Mouse (Mus musculus): ENCODE measurements around the gene Elovl3. TPM values are rescaled to one million over a fixed set of nuclear protein-coding genes. Genes with fewer than 3 reads are reported as not detected.
"Not testable (repeated sequence)": the region's sequence is repeated elsewhere in the genome, so short reads cannot be mapped to it uniquely, and the experiment has no call there.

The Elovl3 gene
- polyA plus RNA-seq, 1 experiment: not detected

- Histone ChIP-seq H3K27ac (ENCODE audit: insufficient read depth, low read depth, low read length) (no peak overlapping the region), H3K4me1 (ENCODE audit: control insufficient read depth, insufficient read depth, low read length) (no peaks in the 10 kb centered on the region), H3K4me3 (ENCODE audit: insufficient read depth, low read length) (no peak overlapping the region)
- TF ChIP-seq POLR2A (IDR thresholded peaks at IDR 0.05; ENCODE audit: borderline replicate concordance, low read depth, low read length): no peak
- TF ChIP-seq CTCF (IDR thresholded peaks at IDR 0.05; ENCODE audit: low read depth, low read length): no peak
Observed at GRCm38 (mm10) chr19:46104187-46104557, 27.5 kb upstream of the Elovl3 start.

GRCm38 (mm10) chr19:46110214-46110613, 21.5 kb upstream of the Elovl3 start:
- Histone ChIP-seq H3K27ac (ENCODE audit: insufficient read depth, low read depth, low read length) (no peak overlapping the region), H3K4me1 (ENCODE audit: control insufficient read depth, insufficient read depth, low read length) (no peaks in the 10 kb centered on the region), H3K4me3 (ENCODE audit: insufficient read depth, low read length) (no peak overlapping the region)
- no peak for TF ChIP-seq CTCF (IDR thresholded peaks at IDR 0.05; ENCODE audit: low read depth, low read length)
- TF ChIP-seq POLR2A (IDR thresholded peaks at IDR 0.05; ENCODE audit: borderline replicate concordance, low read depth, low read length): no peak

- Histone ChIP-seq H3K4me1 (ENCODE audit: control insufficient read depth, insufficient read depth, low read length) (no peaks in the 10 kb centered on the region), H3K27ac (ENCODE audit: insufficient read depth, low read depth, low read length) (no peak overlapping the region), H3K4me3 (ENCODE audit: insufficient read depth, low read length) (no peak overlapping the region)
- no peak for TF ChIP-seq CTCF (IDR thresholded peaks at IDR 0.05; ENCODE audit: low read depth, low read length)
- no peak for TF ChIP-seq POLR2A (IDR thresholded peaks at IDR 0.05; ENCODE audit: borderline replicate concordance, low read depth, low read length)
Observed at GRCm38 (mm10) chr19:46110781-46111180, 20.9 kb upstream of the Elovl3 start.

DNA sequence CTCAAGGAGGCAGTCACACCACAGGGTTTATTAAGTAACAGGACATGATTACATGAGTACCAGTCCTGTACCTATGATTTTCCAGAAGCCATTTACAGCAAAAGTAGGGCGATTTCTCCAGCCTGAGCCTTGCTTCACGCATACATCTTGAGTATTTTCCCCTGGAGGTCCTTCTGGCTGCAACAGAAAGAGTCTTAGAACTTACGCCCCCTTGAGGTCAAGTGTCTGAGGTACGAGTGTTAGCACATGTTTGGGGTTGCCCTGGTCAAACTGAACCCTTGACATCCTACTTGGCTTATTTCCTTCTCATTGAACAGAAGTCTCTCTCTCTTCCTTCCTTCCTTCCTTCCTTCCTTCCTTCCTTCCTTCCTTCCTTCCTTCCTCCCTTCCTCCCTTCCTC, 17.1 kb upstream of the Elovl3 start:
- no peak overlapping the region for H3K4me3 ChIP-seq (ENCODE audit: insufficient read depth, low read length)
- no peak for TF ChIP-seq CTCF (IDR thresholded peaks at IDR 0.05; ENCODE audit: low read depth, low read length)
- no peak for TF ChIP-seq POLR2A (IDR thresholded peaks at IDR 0.05; ENCODE audit: borderline replicate concordance, low read depth, low read length)

DNA sequence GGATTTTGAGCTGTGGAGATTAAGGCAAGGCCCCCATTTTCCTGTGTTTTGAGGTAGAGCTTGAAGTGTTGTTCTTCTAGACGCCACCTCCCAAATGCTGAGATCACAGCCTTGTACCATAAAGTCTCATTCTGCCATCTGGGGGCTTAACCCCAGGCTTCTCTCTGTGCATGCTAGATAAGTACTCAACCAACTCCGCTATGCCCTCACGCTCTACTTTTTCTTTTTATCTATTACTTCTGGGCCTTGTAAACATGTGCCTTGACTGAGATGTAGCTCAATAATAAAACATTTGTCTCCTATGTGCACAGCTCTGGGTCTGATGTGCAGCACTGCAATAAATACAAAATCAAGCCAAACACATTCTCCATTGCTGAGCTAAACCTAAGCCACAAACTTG, 12.2 kb upstream of the Elovl3 start:
- no peak overlapping the region for H3K27ac ChIP-seq (ENCODE audit: insufficient read depth, low read depth, low read length)
- no peaks in the 10 kb centered on the region for H3K4me1 ChIP-seq (ENCODE audit: control insufficient read depth, insufficient read depth, low read length)
- no peak overlapping the region for H3K4me3 ChIP-seq (ENCODE audit: insufficient read depth, low read length)
- TF ChIP-seq CTCF (IDR thresholded peaks at IDR 0.05; ENCODE audit: low read depth, low read length): no peak
- TF ChIP-seq POLR2A (IDR thresholded peaks at IDR 0.05; ENCODE audit: borderline replicate concordance, low read depth, low read length): no peak

More for the DNA sequence above, 17.1 kb upstream of the Elovl3 start:
- no peak overlapping the region for H3K27ac ChIP-seq (ENCODE audit: insufficient read depth, low read depth, low read length)
- H3K4me1 ChIP-seq (ENCODE audit: control insufficient read depth, insufficient read depth, low read length): no peaks in the 10 kb centered on the region

DNA sequence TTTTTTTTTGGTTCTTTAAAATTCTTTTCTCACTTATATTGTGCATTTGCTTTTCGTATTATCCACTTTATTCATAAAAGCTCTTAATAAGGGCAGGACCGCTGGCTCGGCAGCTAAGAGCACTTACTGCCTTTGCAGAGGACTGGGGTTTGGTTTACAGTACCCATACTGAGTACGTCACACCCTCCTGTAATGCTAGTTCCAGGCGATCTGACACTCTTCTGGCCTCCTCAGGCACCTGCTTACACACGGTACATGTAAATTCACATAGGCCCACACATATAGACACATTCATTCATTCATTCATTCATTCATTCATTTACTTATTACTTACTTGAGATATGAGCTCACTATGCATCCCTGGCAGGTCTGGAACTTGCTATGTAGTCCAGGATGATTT, 10.8 kb upstream of the Elovl3 start:
- TF ChIP-seq CTCF (IDR thresholded peaks at IDR 0.05; ENCODE audit: low read depth, low read length) (no peak), POLR2A (IDR thresholded peaks at IDR 0.05; ENCODE audit: borderline replicate concordance, low read depth, low read length) (no peak)
- Histone ChIP-seq H3K4me3 (ENCODE audit: insufficient read depth, low read length) (no peak overlapping the region), H3K27ac (ENCODE audit: insufficient read depth, low read depth, low read length) (no peak overlapping the region), H3K4me1 (ENCODE audit: control insufficient read depth, insufficient read depth, low read length) (no peaks in the 10 kb centered on the region)

GRCm38 (mm10) chr19:46123876-46124275, 7.8 kb upstream of the Elovl3 start:
- Histone ChIP-seq H3K4me1 (ENCODE audit: control insufficient read depth, insufficient read depth, low read length) (no peaks in the 10 kb centered on the region), H3K4me3 (ENCODE audit: insufficient read depth, low read length) (no peak overlapping the region), H3K27ac (ENCODE audit: insufficient read depth, low read depth, low read length) (no peak overlapping the region)
- TF ChIP-seq POLR2A (IDR thresholded peaks at IDR 0.05; ENCODE audit: borderline replicate concordance, low read depth, low read length): no peak
- no peak for TF ChIP-seq CTCF (IDR thresholded peaks at IDR 0.05; ENCODE audit: low read depth, low read length)

DNA sequence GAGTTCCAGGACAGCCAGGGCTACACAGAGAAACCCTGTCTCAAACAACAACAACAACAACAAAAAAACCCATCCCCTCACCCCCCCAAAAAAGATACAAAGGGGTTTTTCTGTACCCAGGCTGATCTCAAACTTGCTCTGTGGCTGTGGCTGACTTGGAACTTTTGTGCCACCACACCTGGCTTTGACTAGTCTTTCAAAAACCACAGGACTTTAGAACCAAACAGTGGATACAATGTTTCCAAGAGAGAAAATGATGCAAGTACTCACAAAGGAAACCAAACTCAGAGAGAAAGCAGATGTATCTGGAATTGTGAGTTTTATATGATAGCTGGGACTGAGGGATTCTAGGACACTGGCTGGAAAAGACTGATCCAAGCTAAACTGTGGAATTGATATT, 7.0 kb upstream of the Elovl3 start:
- H3K4me1 ChIP-seq (ENCODE audit: control insufficient read depth, insufficient read depth, low read length): no peaks in the 10 kb centered on the region
- no peak overlapping the region for H3K27ac ChIP-seq (ENCODE audit: insufficient read depth, low read depth, low read length)
- H3K4me3 ChIP-seq (ENCODE audit: insufficient read depth, low read length): no peak overlapping the region
- TF ChIP-seq POLR2A (IDR thresholded peaks at IDR 0.05; ENCODE audit: borderline replicate concordance, low read depth, low read length) (no peak), CTCF (IDR thresholded peaks at IDR 0.05; ENCODE audit: low read depth, low read length) (no peak)

GRCm38 (mm10) chr19:46126301-46126700, 5.4 kb upstream of the Elovl3 start:
- H3K4me1 ChIP-seq (ENCODE audit: control insufficient read depth, insufficient read depth, low read length): peaks cover 4% of the 10 kb centered on the region; the same call in 1 of the 2 replicates
- no peak overlapping the region for H3K4me3 ChIP-seq (ENCODE audit: insufficient read depth, low read length)
- TF ChIP-seq POLR2A (IDR thresholded peaks at IDR 0.05; ENCODE audit: borderline replicate concordance, low read depth, low read length) (no peak), CTCF (IDR thresholded peaks at IDR 0.05; ENCODE audit: low read depth, low read length) (no peak)
- H3K27ac ChIP-seq (ENCODE audit: insufficient read depth, low read depth, low read length): no peak overlapping the region

GRCm38 (mm10) chr19:46129737-46130136, 2.0 kb upstream of the Elovl3 start:
- H3K4me3 ChIP-seq (ENCODE audit: insufficient read depth, low read length); H3K27ac ChIP-seq (ENCODE audit: insufficient read depth, low read depth, low read length); H3K4me1 ChIP-seq (ENCODE audit: control insufficient read depth, insufficient read depth, low read length): not testable (repeated sequence)

DNA sequence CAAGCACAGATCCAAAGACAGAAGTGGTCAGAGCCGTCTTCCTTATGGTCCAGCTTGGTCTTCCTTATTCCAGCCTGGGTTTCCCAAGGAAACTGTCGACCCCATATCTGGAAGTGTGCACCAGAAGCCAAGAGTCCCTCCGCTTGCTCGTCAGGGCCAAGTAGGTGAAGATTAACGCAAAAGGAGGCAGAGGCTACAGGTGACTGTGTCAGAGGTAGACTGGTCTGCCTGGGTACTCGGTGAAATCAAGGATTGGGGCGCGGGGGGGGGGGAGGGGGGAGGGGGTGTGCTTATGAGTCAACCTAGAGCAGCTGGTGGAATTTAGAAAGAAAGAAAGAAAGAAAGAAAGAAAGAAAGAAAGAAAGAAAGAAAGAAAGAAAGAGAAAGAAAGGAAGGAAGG, 414 bp upstream of the Elovl3 start:
- TF ChIP-seq CTCF (IDR thresholded peaks at IDR 0.05; ENCODE audit: low read depth, low read length): no peak
- TF ChIP-seq POLR2A (IDR thresholded peaks at IDR 0.05; ENCODE audit: borderline replicate concordance, low read depth, low read length): no peak
- H3K4me3 ChIP-seq (ENCODE audit: insufficient read depth, low read length): peak overlapping the region; percentile 59

More for the DNA sequence above, 414 bp upstream of the Elovl3 start:
- no peak overlapping the region for H3K27ac ChIP-seq (ENCODE audit: insufficient read depth, low read depth, low read length)
- H3K4me1 ChIP-seq (ENCODE audit: control insufficient read depth, insufficient read depth, low read length): peaks cover 9% of the 10 kb centered on the region

Data from bone marrow macrophage, adult 2 months (primary cell).